Mouse (Mus musculus) midbrain, embryonic 12.5 days (tissue): Measurements from ENCODE around the gene P4ha2. TPM values are rescaled to one million over a fixed set of nuclear protein-coding genes. Genes with fewer than 3 reads are reported as not detected.

Experiments used
- ATAC-seq: fragments of 200-750 bp; cut with Nextera tagmentation; 2 replicates; pipeline ENCODE4 v1.8.0; 2017; ENCODE audit warnings: low read depth, moderate TSS enrichment, moderate library complexity; ENCODE audit not compliant: low FRiP score
- H3K27ac ChIP-seq: fragments of 300-500 bp; sonication (generic); replicated peaks from 2 replicates; pipeline ENCODE4 v1.5.1; 2016; ENCODE audit warnings: mild to moderate bottlenecking
- H3K27me3 ChIP-seq: fragments of 300-500 bp; sonication (generic); 2 replicates; pipeline ENCODE4 v1.6.1; 2016; ENCODE audit warnings: mild to moderate bottlenecking
- H3K36me3 ChIP-seq: fragments of 300-500 bp; sonication (generic); 2 replicates; pipeline ENCODE4 v1.6.1; 2016
- H3K4me1 ChIP-seq: fragments of 300-500 bp; sonication (generic); 2 replicates; pipeline ENCODE4 v1.6.1; 2016
- H3K4me2 ChIP-seq: fragments of 300-500 bp; sonication (generic); replicated peaks from 2 replicates; pipeline ENCODE4 v1.6.1; 2016; ENCODE audit warnings: mild to moderate bottlenecking, moderate library complexity
- H3K4me3 ChIP-seq: fragments of 300-500 bp; sonication (generic); 2 replicates; pipeline ENCODE4 v1.5.1; 2016; ENCODE audit warnings: mild to moderate bottlenecking
- H3K9ac ChIP-seq: fragments of 300-500 bp; sonication (generic); replicated peaks from 2 replicates; pipeline ENCODE4 v1.6.1; 2016; ENCODE audit warnings: mild to moderate bottlenecking, moderate library complexity
- H3K9me3 ChIP-seq: fragments of 300-500 bp; sonication (generic); 2 replicates; pipeline ENCODE4 v1.6.1; 2016; ENCODE audit warnings: mild to moderate bottlenecking
- WGBS: fragments of 180-500 bp; shearing (Covaris S2); methylation state at CpG from one replicate; pipeline ENCODE4 v1.1.7; 2016; 5-methylcytosine and 5-hydroxymethylcytosine counted together
- polyA plus RNA-seq: library from polyadenylated mRNA; unstranded; fragments of >200 nt; fragmentation: Nextera tagmentation; extraction: Ambion mirVana; gene quantifications from 2 replicates; pipeline ENCODE4 v1.2.1, GENCODE M21; 2016

The P4ha2 gene
- polyA plus RNA-seq, 1 experiment from 2014 or later: 21.0 TPM

DNA sequence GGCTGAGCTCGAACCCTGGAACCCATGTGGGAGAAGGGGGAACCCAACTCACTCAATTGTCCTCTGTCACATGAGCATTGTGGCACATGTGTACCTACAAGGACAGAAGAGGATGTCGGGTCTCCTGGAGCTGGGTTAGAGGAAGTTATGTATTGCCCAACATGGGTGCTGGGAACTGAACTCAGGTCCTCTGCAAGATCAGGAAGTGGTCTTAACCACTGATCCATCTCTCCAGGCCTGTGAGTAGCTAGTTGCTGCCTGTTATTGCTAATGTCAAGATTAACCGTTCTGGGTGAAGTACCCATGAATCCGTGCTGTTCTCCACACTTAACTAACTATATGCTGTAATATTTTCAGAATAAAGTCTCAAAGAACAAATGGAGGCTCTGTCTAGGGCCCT lies 74.3 kb downstream of the P4ha2 start:
- H3K4me1 ChIP-seq: no peaks in the 10 kb centered on the region
- H3K4me2 ChIP-seq: no peak overlapping the region
- no peak overlapping the region for H3K4me3 ChIP-seq
- no peak overlapping the region for H3K9ac ChIP-seq
- H3K9me3 ChIP-seq: 0 out of 2 replicates have a peak, but pooled peaks cover 5% of the 10 kb centered on the region
- no peak overlapping the region for H3K27ac ChIP-seq
- H3K36me3 ChIP-seq: no peaks in the 10 kb centered on the region
- 97% methylated on average over 4 of the region's 4 CpGs for WGBS
- no peak for ATAC-seq
- H3K27me3 ChIP-seq: no peaks in the 10 kb centered on the region

DNA sequence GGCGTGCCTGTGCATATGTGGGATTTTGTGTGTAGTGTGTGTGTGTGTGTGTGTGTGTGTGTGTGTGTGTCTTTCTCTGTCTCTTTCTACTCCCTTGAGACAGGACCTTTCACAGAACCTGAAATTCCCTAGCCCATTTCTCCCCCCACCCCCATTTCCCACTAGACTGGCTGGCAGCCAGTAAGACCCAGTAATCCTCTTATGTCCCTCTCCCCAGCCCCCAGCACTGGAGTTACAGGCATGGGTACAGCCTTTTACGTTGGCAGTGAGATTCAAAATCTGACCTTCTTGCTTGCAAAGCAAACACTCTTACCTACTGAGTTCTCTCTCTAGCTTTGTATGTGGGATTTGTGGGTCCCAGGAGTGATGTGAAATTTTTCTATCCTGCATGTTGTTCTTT lies 75.0 kb downstream of the P4ha2 start:
- H3K4me2 ChIP-seq: no peak overlapping the region
- no peaks in the 10 kb centered on the region for H3K36me3 ChIP-seq
- 0 out of 2 replicates have a peak, but pooled peaks cover 5% of the 10 kb centered on the region for H3K9me3 ChIP-seq
- no peaks in the 10 kb centered on the region for H3K27me3 ChIP-seq
- no peak overlapping the region for H3K27ac ChIP-seq
- no peak overlapping the region for H3K9ac ChIP-seq
- 45% methylated on average over 2 of the region's 2 CpGs for WGBS
- no peaks in the 10 kb centered on the region for H3K4me1 ChIP-seq
- no peak for ATAC-seq
- H3K4me3 ChIP-seq: no peak overlapping the region

Other genes starting within 250 kb of the P4ha2 start
- 0.82 TPM in 1 of 2 replicates, not detected in the other for gene Gm12216, start 240.8 kb upstream of the P4ha2 start, polyA plus RNA-seq
- 7.1 and 7.2 TPM in 2 replicates for gene Slc22a5, start 208.4 kb upstream of the P4ha2 start, polyA plus RNA-seq
- gene Slc22a21, start 119.8 kb upstream of the P4ha2 start, polyA plus RNA-seq: 2.4 and 2.5 TPM in 2 replicates
- gene Slc22a4, start 72.0 kb upstream of the P4ha2 start, polyA plus RNA-seq: 1.3 and 2.1 TPM in 2 replicates
- 30.7 and 36.4 TPM in 2 replicates for gene Pdlim4, start 31.1 kb upstream of the P4ha2 start, polyA plus RNA-seq
- not detected in 2 replicates for gene Csf2, start 149.6 kb downstream of the P4ha2 start, polyA plus RNA-seq
- gene Il3, start 167.2 kb downstream of the P4ha2 start, polyA plus RNA-seq: not detected in 2 replicates
- gene Acsl6, start 203.7 kb downstream of the P4ha2 start, polyA plus RNA-seq: 27.1 and 27.6 TPM in 2 replicates